Mouse (Mus musculus): ENCODE measurements around the gene Ccnb2. TPM values are rescaled to one million over a fixed set of nuclear protein-coding genes. Genes with fewer than 3 reads are reported as not detected.

The Ccnb2 gene
- total and polyA plus RNA-seq, 3 experiments, result 0.39 to 0.57 (median 0.57) TPM

- intact Hi-C loops (cut with DNase I), result loop anchor here (10.0 kb wide), 1 partner anchor 658 kb away; no protein-coding TSS in a partner anchor
- WGBS, result 75% methylated on average over 3 of the region's 3 CpGs
- H3K36me3 ChIP-seq (ENCODE audit: control insufficient read depth, insufficient read depth, low read length), result no peaks in the 10 kb centered on the region
These were observed 4.9 kb downstream of the Ccnb2 start for GRCm38 (mm10) chr9:70416412-70416811.

GRCm38 (mm10) chr9:70413038-70413437 lies 8.3 kb downstream of the Ccnb2 start:
- Histone ChIP-seq H3K36me3 (ENCODE audit: control insufficient read depth, insufficient read depth, low read length) (no peaks in the 10 kb centered on the region), H3K9ac (ENCODE audit: low read depth, low read length) (no peak overlapping the region), H3K27ac (no peak overlapping the region), H3K4me1 (ENCODE audit: control insufficient read depth, insufficient read depth, low read length) (no peaks in the 10 kb centered on the region), H3K79me2 (replicated peaks; ENCODE audit: control insufficient read depth, insufficient read depth, low read length) (no peaks in the 10 kb centered on the region), H3K4me3 (no peak overlapping the region), H3K27me3 (ENCODE audit: control insufficient read depth, insufficient read depth, low read length) (no peaks in the 10 kb centered on the region)
- 81% methylated on average over 7 of the region's 7 CpGs for WGBS
- TF ChIP-seq EP300 (IDR thresholded peaks at IDR 0.05; ENCODE audit: insufficient read depth, low read depth, low read length) (no peak), CTCF (IDR thresholded peaks at IDR 0.05) (no peak), POLR2A (IDR thresholded peaks at IDR 0.05; ENCODE audit: insufficient read depth, low read depth, low read length) (no peak)
- intact Hi-C loops (cut with DNase I), result loop anchor here (10.0 kb wide), 1 partner anchor 662 kb away; no protein-coding TSS in a partner anchor
- no peak for DNase-seq

More at GRCm38 (mm10) chr9:70416412-70416811, 4.9 kb downstream of the Ccnb2 start:
- DNase-seq, result no peak
- Histone ChIP-seq H3K4me1 (ENCODE audit: control insufficient read depth, insufficient read depth, low read length) (no peaks in the 10 kb centered on the region), H3K27me3 (ENCODE audit: control insufficient read depth, insufficient read depth, low read length) (no peaks in the 10 kb centered on the region), H3K79me2 (replicated peaks; ENCODE audit: control insufficient read depth, insufficient read depth, low read length) (no peaks in the 10 kb centered on the region), H3K9ac (ENCODE audit: low read depth, low read length) (no peak overlapping the region), H3K4me3 (no peak overlapping the region), H3K27ac (no peak overlapping the region)
- peak; percentile 63 for TF ChIP-seq CTCF (IDR thresholded peaks at IDR 0.05)
- no peak for TF ChIP-seq POLR2A (IDR thresholded peaks at IDR 0.05; ENCODE audit: insufficient read depth, low read depth, low read length)
- TF ChIP-seq EP300 (IDR thresholded peaks at IDR 0.05; ENCODE audit: insufficient read depth, low read depth, low read length), result no peak

- no peak overlapping the region for H3K4me3 ChIP-seq
- WGBS, result 80% methylated on average over 11 of the region's 11 CpGs
- no peak for TF ChIP-seq EP300 (IDR thresholded peaks at IDR 0.05; ENCODE audit: insufficient read depth, low read depth, low read length)
- TF ChIP-seq POLR2A (IDR thresholded peaks at IDR 0.05; ENCODE audit: insufficient read depth, low read depth, low read length), result no peak
- no peak for TF ChIP-seq CTCF (IDR thresholded peaks at IDR 0.05)
- no peaks in the 10 kb centered on the region for H3K27me3 ChIP-seq (ENCODE audit: control insufficient read depth, insufficient read depth, low read length)
- no peak overlapping the region for H3K27ac ChIP-seq
- no peaks in the 10 kb centered on the region for H3K36me3 ChIP-seq (ENCODE audit: control insufficient read depth, insufficient read depth, low read length)
- no peak for DNase-seq
- no peaks in the 10 kb centered on the region for H3K79me2 ChIP-seq (replicated peaks; ENCODE audit: control insufficient read depth, insufficient read depth, low read length)
- H3K4me1 ChIP-seq (ENCODE audit: control insufficient read depth, insufficient read depth, low read length), result no peaks in the 10 kb centered on the region
- intact Hi-C loops (cut with DNase I), result loop anchor here (10.0 kb wide), 1 partner anchor 664 kb away; no protein-coding TSS in a partner anchor
- H3K9ac ChIP-seq (ENCODE audit: low read depth, low read length), result no peak overlapping the region
These were observed 10.7 kb downstream of the Ccnb2 start for GRCm38 (mm10) chr9:70410668-70411067.

GRCm38 (mm10) chr9:70409743-70410142 lies 11.6 kb downstream of the Ccnb2 start:
- H3K27me3 ChIP-seq (ENCODE audit: control insufficient read depth, insufficient read depth, low read length), result no peaks in the 10 kb centered on the region
- no peak for DNase-seq
- no peak overlapping the region for H3K9ac ChIP-seq (ENCODE audit: low read depth, low read length)
- intact Hi-C loops (cut with DNase I), result loop anchor here (10.0 kb wide), 2 partner anchors 665 to 715 kb away; no protein-coding TSS in a partner anchor
- no peaks in the 10 kb centered on the region for H3K79me2 ChIP-seq (replicated peaks; ENCODE audit: control insufficient read depth, insufficient read depth, low read length)
- no peaks in the 10 kb centered on the region for H3K4me1 ChIP-seq (ENCODE audit: control insufficient read depth, insufficient read depth, low read length)
- TF ChIP-seq EP300 (IDR thresholded peaks at IDR 0.05; ENCODE audit: insufficient read depth, low read depth, low read length) (no peak), POLR2A (IDR thresholded peaks at IDR 0.05; ENCODE audit: insufficient read depth, low read depth, low read length) (no peak), CTCF (IDR thresholded peaks at IDR 0.05) (no peak)
- WGBS, result 95% methylated on average over 8 of the region's 8 CpGs
- H3K27ac ChIP-seq, result no peak overlapping the region
- H3K36me3 ChIP-seq (ENCODE audit: control insufficient read depth, insufficient read depth, low read length), result no peaks in the 10 kb centered on the region
- H3K4me3 ChIP-seq, result no peak overlapping the region

GRCm38 (mm10) chr9:70408791-70409190 lies 12.6 kb downstream of the Ccnb2 start:
- Histone ChIP-seq H3K4me1 (ENCODE audit: control insufficient read depth, insufficient read depth, low read length) (no peaks in the 10 kb centered on the region), H3K27ac (no peak overlapping the region), H3K27me3 (ENCODE audit: control insufficient read depth, insufficient read depth, low read length) (no peaks in the 10 kb centered on the region), H3K79me2 (replicated peaks; ENCODE audit: control insufficient read depth, insufficient read depth, low read length) (no peaks in the 10 kb centered on the region), H3K9ac (ENCODE audit: low read depth, low read length) (no peak overlapping the region), H3K36me3 (ENCODE audit: control insufficient read depth, insufficient read depth, low read length) (no peaks in the 10 kb centered on the region), H3K4me3 (no peak overlapping the region)
- 83% methylated on average over 3 of the region's 3 CpGs for WGBS
- intact Hi-C loops (cut with DNase I), result loop anchor here (10.0 kb wide), 1 partner anchor 716 kb away; no protein-coding TSS in a partner anchor
- DNase-seq, result no peak
- TF ChIP-seq CTCF (IDR thresholded peaks at IDR 0.05) (peak; percentile 72), EP300 (IDR thresholded peaks at IDR 0.05; ENCODE audit: insufficient read depth, low read depth, low read length) (no peak)

- intact Hi-C loops (cut with DNase I), result loop anchor here (10.0 kb wide), 1 partner anchor 718 kb away; no protein-coding TSS in a partner anchor
- H3K27me3 ChIP-seq (ENCODE audit: control insufficient read depth, insufficient read depth, low read length), result no peaks in the 10 kb centered on the region
- no peak for TF ChIP-seq POLR2A (IDR thresholded peaks at IDR 0.05; ENCODE audit: insufficient read depth, low read depth, low read length)
- no peak for TF ChIP-seq EP300 (IDR thresholded peaks at IDR 0.05; ENCODE audit: insufficient read depth, low read depth, low read length)
- TF ChIP-seq CTCF (IDR thresholded peaks at IDR 0.05), result no peak
- no peaks in the 10 kb centered on the region for H3K79me2 ChIP-seq (replicated peaks; ENCODE audit: control insufficient read depth, insufficient read depth, low read length)
- no peak overlapping the region for H3K4me3 ChIP-seq
- H3K9ac ChIP-seq (ENCODE audit: low read depth, low read length), result no peak overlapping the region
- H3K27ac ChIP-seq, result no peak overlapping the region
- no peaks in the 10 kb centered on the region for H3K36me3 ChIP-seq (ENCODE audit: control insufficient read depth, insufficient read depth, low read length)
- H3K4me1 ChIP-seq (ENCODE audit: control insufficient read depth, insufficient read depth, low read length), result no peaks in the 10 kb centered on the region
- WGBS, result 68% methylated on average over 3 of the region's 3 CpGs
- peak in 1 of 2 experiments; percentile 15 for DNase-seq
These were observed 14.8 kb downstream of the Ccnb2 start for GRCm38 (mm10) chr9:70406596-70406995.

Measured in heart, adult 2 months (tissue).